Mouse (Mus musculus): ENCODE measurements around the gene Rps6kc1. TPM values are rescaled to one million over a fixed set of nuclear protein-coding genes. Genes with fewer than 3 reads are reported as not detected.

Gene Rps6kc1
- polyA plus RNA-seq, 1 experiment, result 8.9 TPM

DNA sequence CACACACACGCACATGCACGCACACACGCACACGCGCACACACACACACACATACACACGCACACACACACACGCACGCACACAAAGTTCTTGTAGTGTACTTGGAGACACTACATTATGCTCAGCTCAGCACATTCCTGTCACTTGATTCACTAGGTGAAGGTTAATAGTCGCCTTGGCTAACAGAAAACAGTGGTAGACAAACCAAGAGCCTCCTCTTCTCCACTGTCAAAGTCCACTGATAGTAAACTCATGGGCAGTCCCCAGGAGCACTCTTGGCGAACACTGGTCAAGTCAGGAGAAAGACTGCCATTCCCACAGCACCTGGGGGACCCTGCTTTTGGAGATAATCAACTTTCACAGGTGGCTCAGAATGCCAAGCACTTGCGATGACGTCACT is 40.5 kb downstream of the Rps6kc1 start:
- TF ChIP-seq CTCF (IDR thresholded peaks at IDR 0.05; ENCODE audit: control insufficient read depth, insufficient read depth, low read length) (no peak), POLR2A (IDR thresholded peaks at IDR 0.05; ENCODE audit: borderline replicate concordance, control insufficient read depth, low read depth, low read length) (no peak)
- Histone ChIP-seq H3K4me3 (replicated peaks; ENCODE audit: control insufficient read depth, low read depth, low read length) (no peak overlapping the region), H3K27ac (ENCODE audit: control insufficient read depth, insufficient read depth, low read depth, low read length, poor library complexity) (no peak overlapping the region), H3K4me1 (ENCODE audit: control insufficient read depth, insufficient read depth, low read length) (peaks cover 1% of the 10 kb centered on the region; the same call in 1 of the 2 replicates)
- 92% methylated on average over 12 of the region's 12 CpGs for WGBS

DNA sequence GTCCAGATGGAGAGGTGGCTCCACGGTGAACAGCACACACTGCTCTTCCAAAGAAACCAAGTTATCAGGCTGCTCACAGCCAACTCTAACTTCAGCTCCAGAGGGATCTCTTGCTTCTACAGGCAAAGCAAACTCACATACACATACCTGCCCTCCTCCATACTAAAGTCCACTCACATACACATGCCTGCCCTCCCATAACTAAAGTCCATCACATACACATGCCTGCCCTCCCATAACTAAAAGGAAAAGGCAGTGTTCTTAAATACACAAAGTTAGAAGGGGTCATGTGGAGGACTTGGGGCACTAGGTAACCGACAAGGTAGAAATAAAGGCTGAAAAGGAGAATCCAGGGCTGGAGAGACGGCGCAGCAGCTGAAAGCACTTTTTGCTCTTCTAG is 41.6 kb downstream of the Rps6kc1 start:
- no peak overlapping the region for H3K27ac ChIP-seq (ENCODE audit: control insufficient read depth, insufficient read depth, low read depth, low read length, poor library complexity)

DNA sequence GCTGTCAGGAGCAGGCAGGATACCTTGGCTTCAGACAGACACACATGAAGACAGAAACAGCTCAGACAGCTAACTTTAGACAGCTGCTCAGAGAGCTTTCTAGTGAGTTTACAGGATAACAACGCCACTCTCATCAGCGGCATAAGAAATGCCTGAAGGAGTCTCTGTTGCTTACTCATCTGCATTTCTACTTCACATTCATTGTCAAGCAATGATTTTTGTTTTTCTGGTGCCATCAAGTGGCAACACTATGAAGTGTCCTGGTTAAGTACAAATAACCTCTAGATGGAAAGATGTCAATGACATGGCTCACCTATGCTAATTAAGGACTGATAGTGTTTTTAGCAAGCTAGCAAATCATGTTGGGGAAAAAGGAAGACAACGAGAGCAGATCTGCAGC is 42.8 kb downstream of the Rps6kc1 start:
- WGBS, result 85% methylated on average over 3 of the region's 3 CpGs
- TF ChIP-seq POLR2A (IDR thresholded peaks at IDR 0.05; ENCODE audit: borderline replicate concordance, control insufficient read depth, low read depth, low read length), result no peak
- TF ChIP-seq CTCF (IDR thresholded peaks at IDR 0.05; ENCODE audit: control insufficient read depth, insufficient read depth, low read length), result no peak
- Histone ChIP-seq H3K4me1 (ENCODE audit: control insufficient read depth, insufficient read depth, low read length) (peaks cover 1% of the 10 kb centered on the region; the same call in 1 of the 2 replicates), H3K4me3 (replicated peaks; ENCODE audit: control insufficient read depth, low read depth, low read length) (no peak overlapping the region), H3K27ac (ENCODE audit: control insufficient read depth, insufficient read depth, low read depth, low read length, poor library complexity) (no peak overlapping the region)

More for the DNA sequence above, 41.6 kb downstream of the Rps6kc1 start:
- Histone ChIP-seq H3K4me1 (ENCODE audit: control insufficient read depth, insufficient read depth, low read length) (peaks cover 1% of the 10 kb centered on the region; the same call in 1 of the 2 replicates), H3K4me3 (replicated peaks; ENCODE audit: control insufficient read depth, low read depth, low read length) (no peak overlapping the region)
- WGBS, result 89% methylated on average over 4 of the region's 4 CpGs
- TF ChIP-seq CTCF (IDR thresholded peaks at IDR 0.05; ENCODE audit: control insufficient read depth, insufficient read depth, low read length) (no peak), POLR2A (IDR thresholded peaks at IDR 0.05; ENCODE audit: borderline replicate concordance, control insufficient read depth, low read depth, low read length) (no peak)

DNA sequence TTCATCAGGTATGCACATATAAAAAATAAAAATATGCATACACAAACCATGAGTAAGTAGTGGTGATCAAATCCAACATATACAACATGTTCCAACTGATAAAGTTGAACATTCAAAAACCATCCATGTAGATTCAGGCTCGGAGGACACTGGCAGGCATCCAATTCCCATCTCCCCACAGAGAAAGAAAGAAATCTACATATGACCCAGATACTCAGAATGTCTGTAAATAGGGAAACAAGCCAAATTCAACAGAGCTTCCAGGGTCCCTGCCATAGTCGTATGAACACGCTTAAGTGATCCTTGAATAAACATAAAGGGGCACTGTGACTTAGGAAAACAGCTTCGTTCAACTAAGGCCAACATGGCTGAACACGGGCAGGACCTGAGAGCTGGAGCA is 49.9 kb downstream of the Rps6kc1 start:
- no peaks in the 10 kb centered on the region for H3K4me1 ChIP-seq (ENCODE audit: control insufficient read depth, insufficient read depth, low read length)
- no peak overlapping the region for H3K27ac ChIP-seq (ENCODE audit: control insufficient read depth, insufficient read depth, low read depth, low read length, poor library complexity)
- H3K4me3 ChIP-seq (replicated peaks; ENCODE audit: control insufficient read depth, low read depth, low read length), result no peak overlapping the region
- WGBS, result 84% methylated on average over 5 of the region's 5 CpGs
- TF ChIP-seq CTCF (IDR thresholded peaks at IDR 0.05; ENCODE audit: control insufficient read depth, insufficient read depth, low read length) (no peak), POLR2A (IDR thresholded peaks at IDR 0.05; ENCODE audit: borderline replicate concordance, control insufficient read depth, low read depth, low read length) (no peak)

DNA sequence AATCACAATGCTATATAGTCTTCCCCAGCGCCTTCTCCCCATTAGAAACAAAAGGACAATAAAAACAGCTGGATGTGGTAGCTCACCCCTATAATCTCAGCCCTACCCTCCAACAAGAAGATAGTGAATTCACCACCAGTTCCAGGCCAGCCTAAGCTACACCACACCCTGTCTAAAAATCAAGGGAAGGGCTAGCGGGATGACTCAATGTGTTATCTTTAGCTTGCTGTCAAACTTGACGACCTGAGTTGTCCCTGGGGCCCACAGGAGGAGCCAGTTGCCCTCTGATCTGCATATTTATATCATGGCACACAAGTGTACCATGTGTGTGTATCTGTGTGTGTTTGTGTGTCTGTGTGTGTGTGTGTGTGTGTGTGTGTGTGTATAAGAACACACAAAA is 57.1 kb downstream of the Rps6kc1 start:
- WGBS, result 64% methylated on average over 3 of the region's 3 CpGs
- TF ChIP-seq POLR2A (IDR thresholded peaks at IDR 0.05; ENCODE audit: borderline replicate concordance, control insufficient read depth, low read depth, low read length), result no peak
- TF ChIP-seq CTCF (IDR thresholded peaks at IDR 0.05; ENCODE audit: control insufficient read depth, insufficient read depth, low read length), result no peak
- H3K4me3 ChIP-seq (replicated peaks; ENCODE audit: control insufficient read depth, low read depth, low read length), result no peak overlapping the region
- H3K4me1 ChIP-seq (ENCODE audit: control insufficient read depth, insufficient read depth, low read length), result no peaks in the 10 kb centered on the region
- no peak overlapping the region for H3K27ac ChIP-seq (ENCODE audit: control insufficient read depth, insufficient read depth, low read depth, low read length, poor library complexity)

DNA sequence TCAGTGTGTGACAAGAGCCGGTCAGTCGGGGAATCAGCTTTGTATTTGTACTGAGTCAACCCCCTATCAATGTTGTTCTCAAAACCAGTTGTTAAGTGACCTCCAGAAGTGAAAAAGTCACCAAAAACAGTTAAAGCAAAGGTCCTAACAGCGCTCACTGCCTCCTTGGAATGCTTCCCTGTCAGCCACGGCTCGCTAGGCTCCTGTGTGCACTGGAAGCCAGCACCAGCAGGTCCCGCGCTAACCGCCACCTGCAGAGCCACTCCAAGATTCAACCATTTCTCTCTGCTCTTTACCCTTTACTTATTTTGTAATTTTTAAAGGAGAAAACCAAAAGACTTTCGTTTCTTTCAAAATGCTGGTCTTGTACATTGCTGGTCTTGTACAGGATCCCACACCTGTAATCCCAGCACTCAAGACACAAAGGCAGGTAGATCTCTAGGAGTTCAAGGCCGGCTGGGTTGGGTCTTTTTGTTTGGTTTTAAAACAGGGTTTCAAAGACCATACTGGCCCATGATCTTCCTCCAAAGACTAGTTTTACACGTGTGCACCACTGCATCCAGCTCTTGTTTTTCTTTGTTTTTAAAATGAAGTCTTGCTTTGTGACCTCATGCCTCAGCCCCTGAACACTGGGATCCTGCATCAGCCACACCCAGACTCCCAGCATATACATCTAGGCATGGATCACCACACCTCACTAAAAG is 62.3 kb downstream of the Rps6kc1 start:
- WGBS, result 84% methylated on average over 11 of the region's 11 CpGs

DNA sequence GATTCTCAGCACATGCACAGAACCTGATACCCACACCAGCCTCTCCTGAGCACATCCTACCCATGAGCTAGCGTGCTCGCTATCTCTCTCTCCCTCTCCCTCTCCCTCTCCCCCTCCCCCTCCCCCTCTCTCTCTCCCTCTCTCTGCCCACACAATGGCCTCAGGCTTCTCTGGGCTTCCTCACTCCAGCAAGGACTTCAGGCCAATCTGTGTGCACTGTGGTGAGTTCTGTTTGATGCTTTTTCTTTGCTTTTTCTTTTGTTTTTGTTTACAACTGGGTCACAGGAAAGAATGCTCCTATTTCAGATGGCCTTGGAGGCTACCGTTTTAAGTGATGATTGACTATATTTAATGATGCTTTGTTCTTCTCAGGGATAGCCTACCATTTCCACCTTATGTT is 62.9 kb downstream of the Rps6kc1 start:
- 69% methylated on average over 3 of the region's 3 CpGs for WGBS
- Histone ChIP-seq H3K4me3 (replicated peaks; ENCODE audit: control insufficient read depth, low read depth, low read length) (no peak overlapping the region), H3K4me1 (ENCODE audit: control insufficient read depth, insufficient read depth, low read length) (peaks cover 2% of the 10 kb centered on the region; the same call in 1 of the 2 replicates), H3K27ac (ENCODE audit: control insufficient read depth, insufficient read depth, low read depth, low read length, poor library complexity) (no peak overlapping the region)
- TF ChIP-seq POLR2A (IDR thresholded peaks at IDR 0.05; ENCODE audit: borderline replicate concordance, control insufficient read depth, low read depth, low read length), result no peak
- TF ChIP-seq CTCF (IDR thresholded peaks at IDR 0.05; ENCODE audit: control insufficient read depth, insufficient read depth, low read length), result no peak

More for the DNA sequence above, 62.3 kb downstream of the Rps6kc1 start:
- Histone ChIP-seq H3K27ac (ENCODE audit: control insufficient read depth, insufficient read depth, low read depth, low read length, poor library complexity) (no peak overlapping the region), H3K4me3 (replicated peaks; ENCODE audit: control insufficient read depth, low read depth, low read length) (no peak overlapping the region), H3K4me1 (ENCODE audit: control insufficient read depth, insufficient read depth, low read length) (peaks cover 2% of the 10 kb centered on the region; the same call in 1 of the 2 replicates)
- no peak for TF ChIP-seq POLR2A (IDR thresholded peaks at IDR 0.05; ENCODE audit: borderline replicate concordance, control insufficient read depth, low read depth, low read length)
- no peak for TF ChIP-seq CTCF (IDR thresholded peaks at IDR 0.05; ENCODE audit: control insufficient read depth, insufficient read depth, low read length)

DNA sequence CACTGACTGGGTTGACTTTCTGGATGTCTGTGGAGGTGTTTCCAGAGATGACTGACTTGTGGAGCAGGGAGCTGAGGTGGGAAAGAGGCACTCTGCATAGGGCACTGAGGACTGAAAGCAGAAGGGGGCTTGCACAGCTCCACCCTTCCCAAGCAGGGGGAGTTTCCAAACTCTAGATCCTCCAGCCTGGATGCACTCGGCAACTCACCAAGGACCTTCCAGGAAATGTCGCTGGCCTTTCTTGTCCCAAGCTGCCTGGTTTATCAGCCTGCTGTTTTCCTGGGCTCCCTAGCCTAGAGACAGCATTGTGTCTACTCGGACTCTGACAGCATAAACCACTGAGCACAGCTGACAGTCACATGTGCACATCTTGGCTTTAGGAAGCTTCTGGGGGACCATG is 64.6 kb downstream of the Rps6kc1 start:
- Histone ChIP-seq H3K4me1 (ENCODE audit: control insufficient read depth, insufficient read depth, low read length) (peaks cover 2% of the 10 kb centered on the region; the same call in 1 of the 2 replicates), H3K27ac (ENCODE audit: control insufficient read depth, insufficient read depth, low read depth, low read length, poor library complexity) (no peak overlapping the region), H3K4me3 (replicated peaks; ENCODE audit: control insufficient read depth, low read depth, low read length) (no peak overlapping the region)
- 83% methylated on average over 3 of the region's 3 CpGs for WGBS
- TF ChIP-seq CTCF (IDR thresholded peaks at IDR 0.05; ENCODE audit: control insufficient read depth, insufficient read depth, low read length) (no peak), POLR2A (IDR thresholded peaks at IDR 0.05; ENCODE audit: borderline replicate concordance, control insufficient read depth, low read depth, low read length) (no peak)
